Mouse (Mus musculus) gastrocnemius, adult 8-10 months (tissue): ENCODE data around the gene C2cd3. TPM values are rescaled to one million over a fixed set of nuclear protein-coding genes. Genes with fewer than 3 reads are reported as not detected.

Experiments used
- DNase-seq, 2 experiments: peaks; one replicate each; pipeline ENCODE4 v3.0.0; 2022; ENCODE audit warnings: low spot score in 2 of 2
- total RNA-seq, 4 experiments: library from RNA; stranded (reverse); gene quantifications; 2 replicates each; pipeline ENCODE4 v1.2.4; 2022

The C2cd3 gene
- 1 to 10 TPM; 5.2 to 5.8 (median 5.5) TPM for total RNA-seq

- peak; percentile 98 to 99 for DNase-seq
Observed at GRCm38 (mm10) chr7:100371495-100372451, at the start of gene C2cd3, which contains the start of gene Ppme1. TSS of gene C2cd3 (plus strand) at chr7:100372233. TSS of gene Ppme1 (minus strand) at chr7:100372307.

GRCm38 (mm10) chr7:100323721-100324120, 48.3 kb upstream of the C2cd3 start:
- no peak for DNase-seq

DNA sequence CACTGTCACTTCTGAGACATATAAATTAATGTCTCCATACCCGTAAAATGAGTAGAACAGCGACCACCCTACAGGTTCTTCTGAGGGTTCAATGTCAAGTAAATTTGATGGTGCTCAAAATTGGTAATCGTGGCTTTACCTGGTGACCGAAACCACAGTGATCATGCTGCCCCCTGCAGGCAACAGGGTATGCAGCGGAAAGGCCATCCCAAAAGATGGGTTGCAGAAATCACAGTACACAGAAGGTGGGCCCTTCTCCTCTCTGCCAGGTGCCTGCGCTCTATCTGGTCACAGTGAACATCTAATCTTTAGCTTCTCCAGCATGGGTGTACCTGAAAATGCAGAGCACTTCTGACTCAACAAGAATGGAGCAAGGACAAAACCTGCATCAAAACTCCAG, 46.6 kb upstream of the C2cd3 start:
- no peak for DNase-seq

GRCm38 (mm10) chr7:100327514-100327913, 44.5 kb upstream of the C2cd3 start:
- no peak for DNase-seq

DNA sequence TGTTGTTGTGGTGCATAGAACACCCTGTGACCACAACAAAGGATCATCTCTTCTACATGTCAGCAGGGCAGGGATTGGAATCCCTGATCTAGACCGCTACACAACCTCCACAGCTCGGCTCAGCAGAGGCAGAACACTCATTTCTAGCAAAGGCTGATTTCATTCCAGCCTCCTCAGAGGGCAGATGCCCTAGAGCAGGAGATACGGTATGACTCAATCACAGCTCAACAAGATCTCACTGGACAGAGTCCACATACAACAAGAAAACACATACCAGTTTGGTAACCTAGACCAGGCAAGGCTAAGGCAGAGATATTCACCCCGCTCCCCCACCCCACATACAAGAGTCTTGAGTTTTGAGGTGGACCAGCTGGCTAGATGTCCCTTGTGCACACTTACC, 43.4 kb upstream of the C2cd3 start:
- no peak for DNase-seq

- no peak for DNase-seq
Observed at GRCm38 (mm10) chr7:100331269-100331668, 40.8 kb upstream of the C2cd3 start.

GRCm38 (mm10) chr7:100335921-100336320, 36.1 kb upstream of the C2cd3 start:
- no peak for DNase-seq

- DNase-seq: no peak
Observed at GRCm38 (mm10) chr7:100354984-100355383, 17.0 kb upstream of the C2cd3 start.

DNA sequence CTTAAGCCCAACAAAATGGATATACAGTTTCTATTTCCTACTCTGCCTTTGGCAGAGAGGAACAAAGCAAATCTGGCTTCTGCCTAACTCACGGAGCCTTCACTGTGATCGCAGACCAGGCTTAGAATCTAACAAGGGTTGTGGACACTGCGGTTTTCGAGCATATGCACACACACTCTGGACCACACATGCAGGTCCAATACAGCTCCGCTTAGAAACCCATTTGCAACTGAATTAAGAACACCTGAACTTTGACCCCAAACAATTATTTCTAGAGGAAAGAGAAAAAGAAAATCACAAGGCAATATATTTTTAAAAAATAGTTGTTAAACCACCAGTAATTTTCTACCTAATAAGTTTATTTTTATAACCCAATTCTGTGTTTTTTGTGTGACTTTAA, 15.7 kb upstream of the C2cd3 start:
- no peak for DNase-seq

- no peak for DNase-seq
Observed at GRCm38 (mm10) chr7:100356768-100357167, 15.3 kb upstream of the C2cd3 start.

DNA sequence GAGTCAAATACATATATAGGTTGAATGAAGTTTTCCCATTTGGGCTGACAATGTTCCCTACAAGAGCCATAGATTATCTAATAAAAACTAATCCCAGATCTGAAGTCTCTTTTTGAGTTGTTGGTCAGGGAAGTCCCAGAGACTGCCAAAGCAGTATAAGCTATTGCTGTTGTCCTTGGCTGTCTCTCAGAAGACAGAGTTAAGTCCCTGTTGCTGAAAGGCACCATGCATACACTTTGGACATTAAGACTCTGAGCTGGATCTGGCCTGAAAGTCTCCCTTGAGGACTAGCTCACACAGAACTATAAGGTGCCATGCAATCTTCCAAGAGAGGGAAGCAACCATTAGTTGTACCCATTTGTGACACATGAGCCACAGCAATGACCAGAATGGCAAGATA, 14.2 kb upstream of the C2cd3 start:
- no peak for DNase-seq

- no peak for DNase-seq
Observed at GRCm38 (mm10) chr7:100363162-100363561, 8.9 kb upstream of the C2cd3 start.

DNA sequence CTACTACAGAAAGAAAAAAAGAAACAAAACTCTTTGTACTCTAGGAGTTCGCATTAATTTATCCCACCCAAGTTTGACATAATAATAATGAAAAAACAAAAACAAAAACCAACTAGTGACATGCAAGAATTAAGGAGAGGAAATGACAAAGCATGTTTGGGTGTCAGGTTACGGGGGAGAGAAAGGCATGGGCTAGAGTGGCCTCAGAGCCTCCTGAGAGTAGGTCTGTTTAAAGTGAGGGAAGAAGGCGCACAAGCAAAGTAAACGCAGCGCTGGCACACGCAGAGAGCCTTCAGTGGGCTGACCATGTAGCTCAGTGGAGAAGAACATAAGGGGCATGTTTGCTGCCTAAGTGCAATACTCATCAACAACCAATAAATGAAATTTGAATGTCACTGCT, 7.1 kb upstream of the C2cd3 start:
- no peak for DNase-seq

GRCm38 (mm10) chr7:100372452-100372980, 483 bp downstream of the C2cd3 start:
- DNase-seq: no peak

DNA sequence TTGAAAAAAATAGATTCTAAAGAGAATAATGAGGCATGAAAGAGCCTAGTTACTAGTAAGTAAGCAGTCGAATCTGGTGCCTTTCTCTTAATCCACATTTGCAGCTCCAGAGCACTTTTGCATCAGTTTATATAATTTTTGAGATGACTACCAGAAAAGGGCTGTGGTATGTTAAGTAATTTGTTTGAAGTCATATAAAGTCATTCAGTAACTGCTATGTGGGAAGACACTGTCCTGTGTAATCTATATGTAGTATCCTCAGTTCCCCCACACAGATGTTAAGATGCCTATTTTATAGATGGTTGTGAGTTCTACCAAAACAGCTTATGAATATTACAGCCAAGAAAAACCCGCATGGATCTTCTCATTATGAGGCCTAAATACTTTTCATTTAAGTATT, 6.2 kb downstream of the C2cd3 start:
- no peak for DNase-seq

DNA sequence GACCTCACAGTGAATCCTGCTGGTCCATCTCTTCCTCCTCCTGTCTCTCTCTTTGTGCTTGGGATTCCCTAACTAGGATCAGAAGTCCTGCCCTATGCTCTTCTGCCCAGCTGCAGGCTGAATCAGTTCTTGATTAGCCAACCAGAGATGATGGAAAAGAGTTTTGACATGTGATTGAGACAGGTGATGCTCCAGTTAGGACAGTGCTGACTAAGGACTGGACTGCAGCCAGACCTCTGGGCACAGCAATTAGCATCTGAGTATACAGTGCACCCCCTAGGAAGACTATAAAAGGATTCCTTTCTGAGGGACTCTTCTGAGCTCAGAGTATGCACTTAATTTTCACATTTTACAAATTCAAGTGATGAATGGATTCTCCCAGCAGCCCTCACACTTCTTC, 9.1 kb downstream of the C2cd3 start:
- DNase-seq: no peak

GRCm38 (mm10) chr7:100383207-100383606, 11.2 kb downstream of the C2cd3 start:
- no peak for DNase-seq

- no peak for DNase-seq
Observed at GRCm38 (mm10) chr7:100388174-100388573, 16.1 kb downstream of the C2cd3 start.

DNA sequence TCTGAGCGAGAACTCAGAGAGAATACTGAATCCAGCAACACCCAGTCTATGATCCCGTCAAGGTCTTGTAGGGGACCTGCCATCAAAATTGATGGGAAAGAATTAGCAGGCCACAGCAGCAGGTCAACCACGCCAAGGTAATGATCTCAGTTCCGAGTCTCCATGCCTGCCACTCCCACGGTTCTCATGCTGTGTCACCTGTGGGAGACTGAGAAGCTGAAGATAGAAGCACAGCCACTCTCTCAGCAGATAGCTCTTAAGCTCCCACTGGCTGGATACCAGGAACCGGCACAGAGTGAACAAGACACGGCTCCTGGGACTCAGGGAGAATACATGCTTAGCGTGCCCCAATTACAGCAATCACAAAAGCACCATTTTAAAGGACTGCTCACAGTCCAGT, 18.1 kb downstream of the C2cd3 start:
- no peak for DNase-seq

- no peak for DNase-seq
Observed at GRCm38 (mm10) chr7:100392265-100392664, 20.2 kb downstream of the C2cd3 start.

- no peak for DNase-seq
Observed at GRCm38 (mm10) chr7:100399231-100399913, 27.3 kb downstream of the C2cd3 start.

DNA sequence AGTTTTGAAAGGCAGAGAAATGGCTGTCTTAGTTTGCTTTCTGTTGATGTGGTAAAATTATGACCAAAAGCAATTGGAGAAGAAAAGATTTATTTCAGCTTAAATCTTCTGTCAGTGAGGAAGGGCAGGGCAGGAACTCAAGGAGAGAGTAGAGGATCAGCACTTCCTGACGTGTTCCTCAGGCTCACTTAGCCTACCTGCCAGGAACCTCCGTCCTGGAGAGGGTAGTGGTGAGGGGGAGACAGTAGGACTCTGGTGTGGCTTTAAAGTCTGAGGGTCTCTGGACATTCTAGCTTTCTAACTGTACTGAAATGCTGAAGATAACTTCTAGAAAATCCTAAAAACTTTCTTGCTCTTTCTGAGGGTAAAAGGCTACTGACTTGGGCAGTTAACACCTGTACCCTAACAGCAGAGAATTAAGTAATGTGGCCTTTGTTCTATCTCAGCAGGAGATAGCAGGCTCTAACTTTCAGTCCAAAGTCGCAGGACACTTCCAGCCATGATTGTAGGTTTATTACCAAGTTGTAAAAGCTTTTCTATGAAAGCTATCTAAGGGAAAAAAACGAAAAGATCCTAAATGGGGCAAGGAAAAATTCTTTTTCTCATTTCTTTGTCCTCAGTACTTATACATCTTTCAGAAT, 29.0 kb downstream of the C2cd3 start:
- DNase-seq: no peak
